Mouse (Mus musculus) liver, postnatal 0 days (tissue): Measurements from ENCODE around the gene Napsa. TPM values are rescaled to one million over a fixed set of nuclear protein-coding genes. Genes with fewer than 3 reads are reported as not detected.

Source experiments
- ATAC-seq: fragments of 200-750 bp; cut with Nextera tagmentation; 2 replicates; pipeline ENCODE4 v1.8.0; 2017; ENCODE audit warnings: mild to moderate bottlenecking, moderate library complexity
- DNase-seq: peaks from one replicate; pipeline ENCODE4 v3.0.0-alpha.2; 2016
- H3K27ac ChIP-seq: fragments of 300-500 bp; sonication (generic); 2 replicates; pipeline ENCODE4 v1.5.1; 2014; ENCODE audit warnings: antibody characterized with exemption, moderate library complexity, mild to moderate bottlenecking, low read depth
- H3K27me3 ChIP-seq: fragments of 300-500 bp; sonication (generic); 2 replicates; pipeline ENCODE4 v1.6.1; 2014; ENCODE audit warnings: low read length, control low read depth, mixed read lengths; ENCODE audit not compliant: insufficient read depth
- H3K36me3 ChIP-seq: fragments of 300-500 bp; sonication (generic); replicated peaks from 2 replicates; pipeline ENCODE4 v1.6.1; 2014; ENCODE audit warnings: mild to moderate bottlenecking, control low read depth, low read length, moderate library complexity, mixed read lengths; ENCODE audit not compliant: insufficient read depth
- H3K4me1 ChIP-seq: fragments of 300-500 bp; sonication (generic); 2 replicates; pipeline ENCODE4 v1.6.1; 2014; ENCODE audit warnings: antibody characterized with exemption, mild to moderate bottlenecking, control low read depth; ENCODE audit not compliant: insufficient read depth
- H3K4me2 ChIP-seq: fragments of 300-500 bp; sonication (generic); 2 replicates; pipeline ENCODE4 v1.6.1; 2014; ENCODE audit warnings: low read depth, mild to moderate bottlenecking, low read length, moderate library complexity, mixed read lengths
- H3K4me3 ChIP-seq: fragments of 300-500 bp; sonication (generic); 2 replicates; pipeline ENCODE4 v1.5.1; 2014; ENCODE audit warnings: low read depth, low read length
- H3K9ac ChIP-seq: fragments of 300-500 bp; sonication (generic); replicated peaks from 2 replicates; pipeline ENCODE4 v1.6.1; 2014; ENCODE audit warnings: mild to moderate bottlenecking, moderate library complexity
- H3K9me3 ChIP-seq: fragments of 300-500 bp; sonication (generic); 2 replicates; pipeline ENCODE4 v1.6.1; 2016; ENCODE audit warnings: mild to moderate bottlenecking, control low read depth, low read length, mixed read lengths
- CTCF ChIP-seq: sonication (generic); IDR thresholded peaks from 2 replicates; pipeline ENCODE4 v1.5.1; 2016; ENCODE audit warnings: antibody characterized with exemption, low read depth
- EP300 ChIP-seq: IDR thresholded peaks from 2 replicates; pipeline ENCODE4 v1.6.1; 2016; ENCODE audit warnings: antibody characterized with exemption, low read depth, mild to moderate bottlenecking
- WGBS: fragments of 180-500 bp; shearing (Covaris S2); extraction: QIAGEN DNeasy Blood & Tissue Kit; methylation state at CpG from one replicate; pipeline ENCODE4 v1.1.7; 2014; ENCODE audit not compliant: insufficient replicate concordance; 5-methylcytosine and 5-hydroxymethylcytosine counted together
- polyA plus RNA-seq: library from polyadenylated mRNA; unstranded; fragments of >200 nt; fragmentation: Nextera tagmentation; extraction: Ambion mirVana; gene quantifications from 2 replicates; pipeline ENCODE4 v1.2.1, GENCODE M21; 2015

Napsa gene
- polyA plus RNA-seq, 1 experiment from 2014 or later, result 17.8 TPM

- Histone ChIP-seq H3K36me3 (no peaks in the 10 kb centered on the region), H3K4me1 (peaks cover 6% of the 10 kb centered on the region; the same call in 1 of the 2 replicates), H3K4me3 (peak overlapping the region; percentile 40), H3K9me3 (no peaks in the 10 kb centered on the region), H3K4me2 (peak overlapping the region; percentile 77), H3K9ac (peak overlapping the region; percentile 35), H3K27ac (peak overlapping the region; percentile 66), H3K27me3 (peaks cover 32% of the 10 kb centered on the region)
- DNase-seq (peak; percentile 85), ATAC-seq (peak; percentile 65)
- 6% methylated on average over 40 of the region's 40 CpGs for WGBS
- TF ChIP-seq EP300 (no peak), CTCF (peak; percentile 86)
These were observed 44.4 kb upstream of the Napsa start for GRCm38 (mm10) chr7:44527483-44528398.

GRCm38 (mm10) chr7:44529518-44529917 is 42.7 kb upstream of the Napsa start:
- peak overlapping the region; percentile 77 for H3K4me2 ChIP-seq
- H3K9ac ChIP-seq, result no peak overlapping the region
- ATAC-seq (no peak), DNase-seq (no peak)
- peak overlapping the region; percentile 39; the same call in 1 of the 2 replicates for H3K27ac ChIP-seq
- peaks cover 6% of the 10 kb centered on the region; the same call in 1 of the 2 replicates for H3K4me1 ChIP-seq
- no peaks in the 10 kb centered on the region for H3K9me3 ChIP-seq
- no peak for TF ChIP-seq CTCF
- TF ChIP-seq EP300, result no peak
- H3K36me3 ChIP-seq, result no peaks in the 10 kb centered on the region; the same call in 1 of the 2 replicates
- WGBS, result 70% methylated on average over 5 of the region's 5 CpGs
- H3K4me3 ChIP-seq, result peak overlapping the region; percentile 24; the same call in 1 of the 2 replicates
- H3K27me3 ChIP-seq, result peaks cover 18% of the 10 kb centered on the region

GRCm38 (mm10) chr7:44530507-44530906 is 41.7 kb upstream of the Napsa start:
- ATAC-seq (no peak), DNase-seq (no peak)
- WGBS, result 67% methylated on average over 3 of the region's 3 CpGs
- no peak for TF ChIP-seq EP300
- no peak for TF ChIP-seq CTCF
- Histone ChIP-seq H3K9me3 (no peaks in the 10 kb centered on the region), H3K36me3 (peaks cover 4% of the 10 kb centered on the region), H3K27me3 (peaks cover 9% of the 10 kb centered on the region; the same call in 1 of the 2 replicates), H3K4me3 (peak overlapping the region; percentile 24), H3K4me1 (peaks cover 6% of the 10 kb centered on the region; the same call in 1 of the 2 replicates), H3K27ac (peak overlapping the region; percentile 7; the same call in 1 of the 2 replicates), H3K4me2 (peak overlapping the region; percentile 30; the same call in 1 of the 2 replicates), H3K9ac (peak overlapping the region; percentile 41)

GRCm38 (mm10) chr7:44531207-44531606 is 41.0 kb upstream of the Napsa start:
- peaks cover 9% of the 10 kb centered on the region for H3K36me3 ChIP-seq
- H3K27ac ChIP-seq, result peak overlapping the region; percentile 39; the same call in 1 of the 2 replicates
- peak; percentile 14; the same call in 1 of the 2 replicates for ATAC-seq
- no peak overlapping the region; the same call in 1 of the 2 replicates for H3K9ac ChIP-seq
- 0 out of 2 replicates have a peak, but pooled peaks cover 9% of the 10 kb centered on the region for H3K27me3 ChIP-seq
- no peak for TF ChIP-seq EP300
- no peaks in the 10 kb centered on the region for H3K9me3 ChIP-seq
- no peak overlapping the region for H3K4me2 ChIP-seq
- DNase-seq, result peak; percentile 58
- 0 out of 2 replicates have a peak overlapping the region, but pooled peaks have one; percentile 24 for H3K4me3 ChIP-seq
- H3K4me1 ChIP-seq, result peaks cover 6% of the 10 kb centered on the region; the same call in 1 of the 2 replicates
- WGBS, result 29% methylated on average over 5 of the region's 5 CpGs

- Histone ChIP-seq H3K9me3 (no peaks in the 10 kb centered on the region), H3K4me2 (peak within 1 kb of the TSS; percentile 35), H3K36me3 (peaks cover 18% of the 10 kb centered on the region), H3K4me3 (peak within 1 kb of the TSS; percentile 24), H3K9ac (no peak within 1 kb of the TSS; the same call in 1 of the 2 replicates), H3K4me1 (peaks cover 6% of the 10 kb centered on the region; the same call in 1 of the 2 replicates), H3K27me3 (0 out of 2 replicates have a peak, but pooled peaks cover 9% of the 10 kb centered on the region), H3K27ac (peak within 1 kb of the TSS; percentile 39)
- WGBS, result 75% methylated on average over 4 of the region's 4 CpGs
- ATAC-seq (no peak), DNase-seq (no peak)
- TF ChIP-seq CTCF (no peak), EP300 (no peak)
These were observed 40.0 kb upstream of the Napsa start, which contains the start of gene Spib for GRCm38 (mm10) chr7:44531946-44532732. Gene Spib (minus strand): TSS chr7:44532071.
